Mouse (Mus musculus) hematopoietic stem cell, adult 5-6 weeks (primary cell): Measurements from ENCODE around the gene Pik3cg. TPM values are rescaled to one million over a fixed set of nuclear protein-coding genes. Genes with fewer than 3 reads are reported as not detected.

Source experiments
- ATAC-seq, 2 experiments: fragments of 125-278 bp in 1 of 2; replicated peaks in 1 of 2; 2 replicates each; pipeline ENCODE4 v1.8.0; 2016 to 2017; ENCODE audit warnings: inconsistent platforms in 2 of 2, mild to moderate bottlenecking in 2 of 2, moderate number of reproducible peaks in 2 of 2, low read depth in 1 of 2, moderate TSS enrichment in 1 of 2; ENCODE audit not compliant: low FRiP score in 2 of 2, poor library complexity in 2 of 2, severe bottlenecking in 2 of 2, insufficient read depth in 1 of 2, low TSS enrichment in 1 of 2
- total RNA-seq: library from RNA; stranded (forward); fragments of 172-1452, 232-1000 nt; gene quantifications from 2 replicates; pipeline ENCODE4 v1.2.3, GENCODE M21; 2017

Pik3cg gene
- total RNA-seq, 1 experiment from 2014 or later, result 53.0 TPM

DNA sequence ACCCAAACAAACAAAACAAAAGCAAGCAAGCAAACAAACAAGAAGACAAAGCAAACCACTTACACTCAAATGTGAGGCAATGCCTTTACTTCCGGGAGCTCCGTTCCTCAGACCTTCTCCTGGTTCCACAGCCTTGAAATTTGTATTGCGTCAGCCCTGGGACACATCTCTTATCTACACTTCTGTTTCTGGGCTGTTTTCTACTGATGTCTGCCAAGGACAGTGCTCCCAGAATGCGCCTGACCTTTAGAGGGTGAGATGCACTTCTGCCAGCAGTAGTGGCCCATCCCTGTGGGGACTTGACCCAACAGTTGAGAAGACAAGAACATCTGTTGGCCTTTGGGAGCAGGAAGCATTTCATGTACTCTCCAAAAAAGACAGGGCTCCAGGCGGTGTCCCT, 84.9 kb downstream of the Pik3cg start:
- peak in 1 of 2 experiments; percentile 36; a peak in 1 of 4 replicates for ATAC-seq

Other genes starting within 250 kb of the Pik3cg start
- 68.3 and 87.5 TPM in 2 replicates for gene Prkar2b, start 147.4 kb downstream of the Pik3cg start, total RNA-seq
- gene Ccdc71l, start 170.0 kb upstream of the Pik3cg start, total RNA-seq, result 16.6 and 21.4 TPM in 2 replicates